Mouse (Mus musculus): ENCODE results near the gene Bloc1s6. TPM values are rescaled to one million over a fixed set of nuclear protein-coding genes. Genes with fewer than 3 reads are reported as not detected.

Gene Bloc1s6
- 81.0 and 82.4 TPM in 2 replicates for polyA plus RNA-seq (2015; fragmentation: Nextera tagmentation; extraction: Ambion mirVana)

DNA sequence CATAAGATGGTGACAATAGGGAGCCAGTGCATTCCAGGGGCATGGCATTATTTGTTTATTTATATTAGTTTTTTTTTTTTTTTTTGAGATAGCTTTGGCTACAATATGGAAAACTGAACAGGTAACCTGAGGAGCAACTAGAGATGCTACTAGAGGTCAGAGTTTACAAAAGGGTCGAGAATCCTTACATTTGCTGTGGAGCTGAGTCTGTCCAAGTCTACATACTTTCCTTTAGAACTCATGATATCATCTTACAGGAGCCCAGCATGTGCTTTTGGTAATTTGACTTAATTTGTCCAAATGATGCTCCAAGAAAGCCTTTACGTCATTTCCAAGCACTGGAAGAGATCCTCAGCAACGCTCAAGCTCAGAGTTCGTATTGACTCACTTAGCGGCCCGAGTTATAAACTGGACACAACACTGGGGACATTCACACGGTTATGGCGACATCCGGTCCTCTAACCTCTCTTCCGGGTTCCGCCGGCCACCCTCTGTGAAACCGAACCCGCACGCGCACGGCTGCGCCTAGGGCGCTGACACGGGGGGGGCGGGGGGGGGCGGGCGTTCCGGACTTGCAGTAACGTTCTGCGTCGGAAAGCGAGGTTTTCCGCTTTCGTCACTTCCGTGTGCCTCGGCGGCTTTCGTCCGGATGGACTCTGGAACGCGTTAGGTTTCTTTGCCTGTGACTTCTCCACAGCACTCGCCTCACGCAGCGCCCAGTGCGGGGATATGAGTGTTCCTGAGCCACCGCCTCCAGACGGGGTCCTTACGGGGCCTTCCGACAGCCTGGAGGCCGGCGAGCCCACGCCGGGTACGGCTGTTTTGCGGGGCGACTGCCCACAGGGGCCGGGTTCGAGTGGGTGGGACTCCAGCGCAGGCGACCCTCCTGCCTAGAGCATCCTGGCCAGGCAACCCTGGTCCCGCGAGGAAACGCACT is at the start of gene Bloc1s6:
Gene Bloc1s6 (plus strand): TSS at position 610 of the 937 bp plus-strand sequence.

DNA sequence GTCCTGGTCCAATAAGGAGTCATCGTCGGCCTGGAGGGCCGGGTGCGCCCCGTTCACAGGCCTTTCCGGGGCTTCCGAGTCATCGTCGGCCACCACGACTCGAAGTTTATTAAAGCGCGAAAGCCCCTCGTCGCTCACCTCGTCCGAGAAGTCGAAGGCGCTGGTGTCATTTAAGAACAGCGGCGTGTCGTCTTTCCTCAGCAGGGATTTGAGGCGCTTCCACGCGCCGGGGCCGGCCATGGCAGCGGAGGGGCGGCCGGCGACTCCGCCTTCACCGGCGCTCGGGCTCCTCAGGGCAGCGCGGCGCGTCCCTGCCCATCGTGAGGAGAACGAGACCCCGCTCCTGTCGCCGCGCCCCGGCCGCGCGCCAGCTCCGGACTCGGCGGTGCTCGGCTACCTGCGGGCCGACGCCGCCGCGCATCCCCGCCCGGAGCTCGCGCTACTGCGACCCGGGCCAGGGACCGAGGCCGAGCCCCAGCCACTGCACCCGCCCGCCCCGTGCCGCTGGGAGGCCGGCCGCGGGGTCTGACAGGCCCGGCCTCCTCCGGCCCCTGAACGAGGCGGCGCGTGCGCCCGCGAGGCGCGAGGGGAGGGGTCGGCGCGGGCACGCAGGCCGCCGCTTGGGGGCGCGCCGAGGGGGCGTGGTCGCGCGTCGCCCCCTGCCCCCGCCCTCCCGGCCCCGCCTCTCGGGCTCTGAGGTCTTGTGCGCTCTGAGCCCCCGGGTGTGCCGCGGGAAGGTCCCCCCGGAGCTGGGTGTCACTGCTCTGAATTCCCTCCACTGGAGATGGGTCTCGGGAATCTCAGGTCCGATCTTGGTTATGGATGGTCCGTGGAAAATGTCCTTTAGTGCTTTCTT is 35.9 kb upstream of the Bloc1s6 start, which contains the start of gene Slc30a4:
Gene Slc30a4 (minus strand): TSS at position 483 of the 856 bp plus-strand sequence.

DNA sequence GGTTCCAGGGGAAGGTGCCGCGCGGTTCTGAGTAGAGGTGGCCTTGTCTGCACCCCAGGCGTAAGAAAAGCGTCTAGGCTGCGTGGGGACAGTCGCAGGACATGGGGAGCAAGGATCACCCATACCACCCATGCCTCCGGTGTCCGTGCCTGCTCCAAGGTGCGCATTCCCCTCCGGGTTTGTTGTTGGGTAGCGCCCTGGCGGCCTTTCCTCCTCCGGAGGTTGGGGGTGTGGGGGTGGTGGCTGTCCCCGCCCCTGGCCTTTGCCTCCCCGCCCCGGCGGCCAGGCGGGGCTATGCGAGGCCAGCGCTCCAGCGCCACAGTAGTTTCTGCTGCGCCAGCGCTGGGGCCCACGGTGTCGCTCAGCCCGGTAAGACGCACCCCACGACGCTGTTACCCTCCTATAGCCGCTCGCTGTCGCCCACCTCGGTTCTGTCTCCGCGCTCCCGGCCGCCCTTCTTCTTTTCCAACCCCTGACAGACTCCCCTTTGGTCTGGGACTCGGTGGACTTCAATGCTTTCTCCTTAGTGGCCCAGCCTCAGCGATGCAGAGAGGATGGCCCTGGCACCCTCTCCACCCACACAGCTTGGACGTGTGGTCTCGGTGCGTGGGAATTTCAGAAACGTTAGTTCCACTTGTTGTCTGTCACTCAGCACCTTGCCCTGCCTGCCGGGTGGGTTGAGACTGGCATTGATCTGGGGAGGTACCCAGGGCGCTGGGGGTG is 26.9 kb downstream of the Bloc1s6 start, which contains the start of gene Sqor:
Gene Sqor (plus strand): TSS at position 167 of the 723 bp plus-strand sequence.

Other genes starting within 250 kb of the Bloc1s6 start
- 80.2 and 82.1 TPM in 2 replicates for gene Gatm, start 127.2 kb upstream of the Bloc1s6 start, polyA plus RNA-seq (2015; fragmentation: Nextera tagmentation; extraction: Ambion mirVana)
- gene AA467197, start 101.5 kb upstream of the Bloc1s6 start, polyA plus RNA-seq (2015; fragmentation: Nextera tagmentation; extraction: Ambion mirVana): 0.62 and 0.82 TPM in 2 replicates
- 6.9 and 7.8 TPM in 2 replicates for gene Slc30a4, start 35.8 kb upstream of the Bloc1s6 start, polyA plus RNA-seq (2015; fragmentation: Nextera tagmentation; extraction: Ambion mirVana)
- gene Sqor, start 26.7 kb downstream of the Bloc1s6 start, polyA plus RNA-seq (2015; fragmentation: Nextera tagmentation; extraction: Ambion mirVana): 4.3 and 4.7 TPM in 2 replicates

Measured in neural tube, postnatal 0 days (tissue).